Mouse (Mus musculus) forebrain, embryonic 11.5 days (tissue): ENCODE data around the gene Hdac9. TPM values are rescaled to one million over a fixed set of nuclear protein-coding genes. Genes with fewer than 3 reads are reported as not detected.

Experiments used
- ATAC-seq: fragments of 200-750 bp; cut with Nextera tagmentation; replicated peaks from 2 replicates; pipeline ENCODE4 v1.8.0; 2017; ENCODE audit warnings: moderate TSS enrichment; ENCODE audit not compliant: low FRiP score
- DNase-seq: peaks from one replicate; pipeline ENCODE4 v3.0.0-alpha.2; 2017; ENCODE audit warnings: low spot score
- H3K27ac ChIP-seq: fragments of 300-500 bp; sonication (generic); 2 replicates; pipeline ENCODE4 v1.5.1; 2014; ENCODE audit warnings: low read depth, low read length
- H3K27me3 ChIP-seq: fragments of 300-500 bp; sonication (generic); 2 replicates; pipeline ENCODE4 v1.6.1; 2014; ENCODE audit warnings: mild to moderate bottlenecking, low read length, mixed read lengths; ENCODE audit not compliant: control insufficient read depth, insufficient read depth
- H3K36me3 ChIP-seq: fragments of 300-500 bp; sonication (generic); 2 replicates; pipeline ENCODE4 v1.6.1; 2014; ENCODE audit warnings: mild to moderate bottlenecking, low read length, moderate library complexity, mixed read lengths; ENCODE audit not compliant: control insufficient read depth, insufficient read depth
- H3K4me1 ChIP-seq: fragments of 300-500 bp; sonication (generic); replicated peaks from 2 replicates; pipeline ENCODE4 v1.6.1; 2014; ENCODE audit warnings: low read length, mixed read lengths; ENCODE audit not compliant: control insufficient read depth, insufficient read depth
- H3K4me2 ChIP-seq: fragments of 300-500 bp; sonication (generic); 2 replicates; pipeline ENCODE4 v1.6.1; 2014; ENCODE audit warnings: low read depth, mild to moderate bottlenecking, low read length, moderate library complexity, mixed read lengths; ENCODE audit not compliant: severe bottlenecking
- H3K4me3 ChIP-seq: fragments of 300-500 bp; sonication (generic); 2 replicates; pipeline ENCODE4 v1.5.1; 2014; ENCODE audit warnings: low read depth, low read length
- H3K9ac ChIP-seq: fragments of 300-500 bp; sonication (generic); 2 replicates; pipeline ENCODE4 v1.6.1; 2014; ENCODE audit warnings: low read length
- H3K9me3 ChIP-seq: fragments of 300-500 bp; sonication (generic); 2 replicates; pipeline ENCODE4 v1.6.1; 2016; ENCODE audit warnings: low read length, mixed read lengths; ENCODE audit not compliant: control insufficient read depth
- whole genome bisulfite sequencing: fragments of 180-500 bp; shearing (Covaris S2); extraction: QIAGEN DNeasy Blood & Tissue Kit; methylation state at CpG from one replicate; pipeline ENCODE4 v1.1.7; 2014; 5-methylcytosine and 5-hydroxymethylcytosine counted together
- polyA plus RNA-seq: library from polyadenylated mRNA; unstranded; fragments of >200 nt; fragmentation: Nextera tagmentation; extraction: Ambion mirVana; gene quantifications from 2 replicates; pipeline ENCODE4 v1.2.1, GENCODE M21; 2014

Hdac9 gene
- polyA plus RNA-seq, 1 experiment from 2014 or later = 9.6 TPM

GRCm38 (mm10) chr12:34828684-34829083 is 88.2 kb downstream of the Hdac9 start:
- DNase-seq (no peak), ATAC-seq (no peak)
- Histone ChIP-seq H3K9me3 (no peaks in the 10 kb centered on the region), H3K4me1 (no peaks in the 10 kb centered on the region), H3K4me2 (no peak overlapping the region), H3K27me3 (0 out of 2 replicates have a peak, but pooled peaks cover 2% of the 10 kb centered on the region), H3K36me3 (no peaks in the 10 kb centered on the region), H3K27ac (no peak overlapping the region), H3K4me3 (no peak overlapping the region), H3K9ac (no peak overlapping the region)
- 68% methylated on average over 3 of the region's 3 CpGs for WGBS

- ATAC-seq = no peak
- 95% methylated on average over 4 of the region's 4 CpGs for WGBS
- Histone ChIP-seq H3K4me3 (no peak overlapping the region), H3K27ac (no peak overlapping the region), H3K9me3 (no peaks in the 10 kb centered on the region), H3K27me3 (no peaks in the 10 kb centered on the region), H3K9ac (no peak overlapping the region), H3K4me1 (no peaks in the 10 kb centered on the region), H3K4me2 (no peak overlapping the region), H3K36me3 (no peaks in the 10 kb centered on the region)
- no peak for DNase-seq
These were observed 90.0 kb downstream of the Hdac9 start for GRCm38 (mm10) chr12:34826931-34827330.

- DNase-seq = no peak
- Histone ChIP-seq H3K36me3 (no peaks in the 10 kb centered on the region), H3K4me3 (no peak overlapping the region), H3K9me3 (no peaks in the 10 kb centered on the region), H3K4me2 (no peak overlapping the region), H3K27me3 (no peaks in the 10 kb centered on the region), H3K4me1 (no peaks in the 10 kb centered on the region), H3K27ac (no peak overlapping the region), H3K9ac (no peak overlapping the region)
- 76% methylated on average over 6 of the region's 6 CpGs for WGBS
- no peak for ATAC-seq
These were observed 96.7 kb downstream of the Hdac9 start for GRCm38 (mm10) chr12:34820229-34820628.

- Histone ChIP-seq H3K9ac (no peak overlapping the region), H3K4me3 (no peak overlapping the region), H3K36me3 (no peaks in the 10 kb centered on the region), H3K4me1 (no peaks in the 10 kb centered on the region), H3K27ac (no peak overlapping the region), H3K9me3 (no peaks in the 10 kb centered on the region), H3K4me2 (no peak overlapping the region), H3K27me3 (no peaks in the 10 kb centered on the region)
- DNase-seq (no peak), ATAC-seq (no peak)
- WGBS = 71% methylated on average over 10 of the region's 10 CpGs
These were observed 105.0 kb downstream of the Hdac9 start for GRCm38 (mm10) chr12:34811673-34812613.

- H3K9ac ChIP-seq = no peak overlapping the region
- no peak overlapping the region for H3K4me3 ChIP-seq
- no peaks in the 10 kb centered on the region for H3K36me3 ChIP-seq
- H3K27ac ChIP-seq = no peak overlapping the region
- H3K27me3 ChIP-seq = no peaks in the 10 kb centered on the region
- H3K4me2 ChIP-seq = no peak overlapping the region
- H3K4me1 ChIP-seq = no peaks in the 10 kb centered on the region
- ATAC-seq (no peak), DNase-seq (no peak)
- WGBS = 83% methylated on average over 2 of the region's 2 CpGs
- no peaks in the 10 kb centered on the region for H3K9me3 ChIP-seq
These were observed 106.7 kb downstream of the Hdac9 start for GRCm38 (mm10) chr12:34810221-34810620.

- H3K9me3 ChIP-seq = no peaks in the 10 kb centered on the region
- H3K4me3 ChIP-seq = no peak overlapping the region
- no peak for DNase-seq
- no peaks in the 10 kb centered on the region for H3K4me1 ChIP-seq
- ATAC-seq = no peak
- H3K36me3 ChIP-seq = no peaks in the 10 kb centered on the region
- H3K9ac ChIP-seq = no peak overlapping the region
- no peak overlapping the region for H3K27ac ChIP-seq
- WGBS = 87% methylated on average over 1 of the region's 1 CpGs
- H3K4me2 ChIP-seq = no peak overlapping the region
- no peaks in the 10 kb centered on the region for H3K27me3 ChIP-seq
These were observed 108.7 kb downstream of the Hdac9 start for GRCm38 (mm10) chr12:34808180-34808579.

- Histone ChIP-seq H3K4me1 (no peaks in the 10 kb centered on the region), H3K36me3 (no peaks in the 10 kb centered on the region), H3K9ac (no peak overlapping the region), H3K27me3 (no peaks in the 10 kb centered on the region), H3K4me2 (no peak overlapping the region), H3K27ac (no peak overlapping the region), H3K9me3 (no peaks in the 10 kb centered on the region), H3K4me3 (no peak overlapping the region)
- no peak for DNase-seq
- no peak for ATAC-seq
These were observed 110.4 kb downstream of the Hdac9 start for GRCm38 (mm10) chr12:34806528-34806927.

- H3K4me1 ChIP-seq = no peaks in the 10 kb centered on the region
- no peak overlapping the region for H3K4me2 ChIP-seq
- no peak overlapping the region for H3K27ac ChIP-seq
- H3K9me3 ChIP-seq = no peaks in the 10 kb centered on the region
- H3K4me3 ChIP-seq = no peak overlapping the region
- ATAC-seq (no peak), DNase-seq (no peak)
- H3K36me3 ChIP-seq = no peaks in the 10 kb centered on the region
- WGBS = 86% methylated on average over 2 of the region's 2 CpGs
- no peak overlapping the region for H3K9ac ChIP-seq
- H3K27me3 ChIP-seq = no peaks in the 10 kb centered on the region
These were observed 113.2 kb downstream of the Hdac9 start for GRCm38 (mm10) chr12:34803721-34804120.

GRCm38 (mm10) chr12:34802308-34802707 is 114.6 kb downstream of the Hdac9 start:
- DNase-seq = no peak
- 82% methylated on average over 4 of the region's 4 CpGs for WGBS
- Histone ChIP-seq H3K36me3 (no peaks in the 10 kb centered on the region), H3K4me3 (no peak overlapping the region), H3K9me3 (no peaks in the 10 kb centered on the region), H3K27me3 (no peaks in the 10 kb centered on the region), H3K4me1 (no peaks in the 10 kb centered on the region), H3K4me2 (no peak overlapping the region), H3K9ac (no peak overlapping the region), H3K27ac (no peak overlapping the region)
- no peak for ATAC-seq
